Mouse (Mus musculus) embryo, embryonic 10 days (tissue): Measurements from ENCODE around the gene Srsf12.

Experiments used
- DNase-seq: peaks from one replicate; pipeline ENCODE4 v3.0.0-alpha.2; 2015; ENCODE audit warnings: low spot score

Srsf12 gene

GRCm38 (mm10) chr4:33208881-33209841, at the start of gene Srsf12:
Gene Srsf12, plus strand, starts transcription at chr4:33208991.
- DNase-seq, result peak; percentile 20

GRCm38 (mm10) chr4:33183477-33183876, 25.3 kb upstream of the Srsf12 start:
- no peak for DNase-seq

GRCm38 (mm10) chr4:33188164-33188563, 20.6 kb upstream of the Srsf12 start:
- DNase-seq, result peak; percentile 60

- DNase-seq, result peak; percentile 87
Measured at GRCm38 (mm10) chr4:33188781-33189734, 19.7 kb upstream of the Srsf12 start.

GRCm38 (mm10) chr4:33189735-33190036, 19.1 kb upstream of the Srsf12 start, which contains the start of gene Pm20d2:
Gene Pm20d2, minus strand, starts transcription at chr4:33189737.
- DNase-seq, result no peak

- DNase-seq, result peak; percentile 10
Measured at GRCm38 (mm10) chr4:33198117-33198516, 10.7 kb upstream of the Srsf12 start.

GRCm38 (mm10) chr4:33204682-33205081, 4.1 kb upstream of the Srsf12 start:
- peak; percentile 86 for DNase-seq

GRCm38 (mm10) chr4:33207551-33207950, 1.2 kb upstream of the Srsf12 start:
- no peak for DNase-seq

GRCm38 (mm10) chr4:33221847-33222246, 13.1 kb downstream of the Srsf12 start:
- no peak for DNase-seq

GRCm38 (mm10) chr4:33224003-33224675, 15.3 kb downstream of the Srsf12 start:
- DNase-seq, result no peak

- DNase-seq, result no peak
Measured at GRCm38 (mm10) chr4:33227164-33227563, 18.4 kb downstream of the Srsf12 start.

- no peak for DNase-seq
Measured at GRCm38 (mm10) chr4:33229639-33230038, 20.8 kb downstream of the Srsf12 start.

- no peak for DNase-seq
Measured at GRCm38 (mm10) chr4:33230881-33231280, 22.1 kb downstream of the Srsf12 start.

- no peak for DNase-seq
Measured at GRCm38 (mm10) chr4:33242536-33242935, 33.7 kb downstream of the Srsf12 start.

- no peak for DNase-seq
Measured at GRCm38 (mm10) chr4:33243016-33243758, 34.4 kb downstream of the Srsf12 start.

- no peak for DNase-seq
Measured at GRCm38 (mm10) chr4:33243921-33244320, 35.1 kb downstream of the Srsf12 start.

- no peak for DNase-seq
Measured at GRCm38 (mm10) chr4:33245853-33246395, 37.1 kb downstream of the Srsf12 start.

- DNase-seq, result peak; percentile 97
Measured at GRCm38 (mm10) chr4:33247479-33248053, 38.8 kb downstream of the Srsf12 start.

- peak; percentile 99 for DNase-seq
Measured at GRCm38 (mm10) chr4:33248062-33248889, 39.5 kb downstream of the Srsf12 start.

GRCm38 (mm10) chr4:33248915-33249314, 40.1 kb downstream of the Srsf12 start:
- DNase-seq, result peak; percentile 45
